In the genomic region with DNA sequence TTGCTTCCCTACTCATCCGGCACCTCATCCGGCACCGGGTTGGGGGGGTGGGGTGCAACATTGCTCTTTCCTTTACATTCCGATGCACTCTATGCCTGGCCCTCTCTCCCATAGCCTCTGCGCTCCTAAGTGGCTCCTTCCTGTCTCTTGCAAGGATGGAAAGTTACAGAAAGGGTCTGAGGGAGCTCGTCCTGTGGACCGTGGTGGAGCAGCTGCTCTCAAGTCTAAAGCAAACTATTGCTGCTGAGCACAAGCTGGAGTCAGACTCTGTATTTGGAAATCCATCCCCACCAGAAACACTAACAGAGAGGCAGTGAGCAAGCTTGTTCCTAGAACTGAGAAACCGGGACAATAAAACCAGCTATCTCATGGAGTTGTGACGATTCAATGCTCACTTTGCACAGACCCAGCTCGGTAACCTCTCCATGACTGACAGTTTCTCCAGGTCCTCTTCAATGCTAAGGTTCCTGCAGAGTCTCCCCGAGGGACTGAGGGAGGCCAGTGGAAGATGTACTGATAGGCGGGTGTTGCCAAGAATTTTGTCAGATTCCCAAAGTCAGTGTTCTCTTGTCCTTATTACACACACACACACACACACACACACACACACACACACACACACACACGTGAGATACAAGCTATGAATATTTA, we compare ENCODE assay signal across 7 mouse cellular contexts. TPM values are rescaled to one million over a fixed set of nuclear protein-coding genes. Genes with fewer than 3 reads are reported as not detected.
DNase-seq lines count a peak whose midpoint lies in the region; ATAC-seq and TF ChIP-seq lines count a peak whose summit lies in the region.

No protein-coding gene starts in this region.

- peak overlapping the region; percentile 62 for H3K27ac ChIP-seq in testis, adult 2 months (ENCODE audit: control insufficient read depth, insufficient read depth, low read depth, low read length)
- H3K27ac ChIP-seq in cortical plate, adult 2 months (ENCODE audit: insufficient read depth, low read length) = peak overlapping the region; percentile 68; the same call in 1 of the 2 replicates
- H3K27ac ChIP-seq in hindbrain, embryonic 14.5 days = peak overlapping the region; percentile 94
- peak overlapping the region; percentile 94 for H3K27ac ChIP-seq in lung, postnatal 0 days (ENCODE audit: low read length)

- WGBS in hindbrain, embryonic 14.5 days = under 1% methylated on average over 13 of the region's 13 CpGs
- WGBS in lung, postnatal 0 days = under 1% methylated on average over 13 of the region's 13 CpGs

- H3K4me2 ChIP-seq in hindbrain, embryonic 14.5 days (replicated peaks) = peak overlapping the region; percentile 85
- peak overlapping the region; percentile 67 for H3K4me2 ChIP-seq in lung, postnatal 0 days (replicated peaks; ENCODE audit: low read depth, low read length)

- H3K36me3 ChIP-seq in testis, adult 2 months (ENCODE audit: control insufficient read depth, insufficient read depth, low read length) = no peaks in the 10 kb centered on the region
- H3K36me3 ChIP-seq in hindbrain, embryonic 14.5 days (replicated peaks; ENCODE audit: control insufficient read depth, insufficient read depth) = no peaks in the 10 kb centered on the region
- H3K36me3 ChIP-seq in lung, postnatal 0 days (ENCODE audit: insufficient read depth, low read length) = no peaks in the 10 kb centered on the region

- TF ChIP-seq CTCF in testis, adult 2 months (IDR thresholded peaks at IDR 0.05; ENCODE audit: control insufficient read depth, insufficient read depth, insufficient replicate concordance, low read depth, low read length) = no peak
- TF ChIP-seq CTCF in cortical plate, adult 2 months (IDR thresholded peaks at IDR 0.05; ENCODE audit: extremely low read depth, insufficient read depth, low read length) = no peak
- no peak for TF ChIP-seq CTCF in lung, postnatal 0 days (IDR thresholded peaks at IDR 0.05)

- peak overlapping the region; percentile 93 for H3K9ac ChIP-seq in hindbrain, embryonic 14.5 days
- H3K9ac ChIP-seq in lung, postnatal 0 days (replicated peaks; ENCODE audit: low read depth) = peak overlapping the region; percentile 89

- TF ChIP-seq EP300 in lung, postnatal 0 days (IDR thresholded peaks at IDR 0.05) = no peak; the same call in none of the 2 replicates

- peaks cover 12% of the 10 kb centered on the region for H3K4me1 ChIP-seq in testis, adult 2 months (ENCODE audit: control insufficient read depth, insufficient read depth, low read length)
- peaks cover 1% of the 10 kb centered on the region; the same call in 1 of the 2 replicates for H3K4me1 ChIP-seq in cortical plate, adult 2 months (ENCODE audit: control insufficient read depth, insufficient read depth, low read length)
- H3K4me1 ChIP-seq in hindbrain, embryonic 14.5 days (replicated peaks; ENCODE audit: control insufficient read depth, insufficient read depth, low read length) = peaks cover 17% of the 10 kb centered on the region
- peaks cover 9% of the 10 kb centered on the region; the same call in 1 of the 2 replicates for H3K4me1 ChIP-seq in lung, postnatal 0 days (ENCODE audit: insufficient read depth, low read depth, low read length)

- DNase-seq in testis, postnatal 10 days (ENCODE audit: low spot score) = no peak
- peak; percentile 32 for DNase-seq in hindbrain, embryonic 14.5 days (ENCODE audit: low spot score)
- peak; percentile 68 for DNase-seq in lung, postnatal 0 days (ENCODE audit: low spot score)
- peak; percentile 36 for DNase-seq in thymus, postnatal 25 days
- no peak for DNase-seq in gastrocnemius, postnatal 10 days

- peak overlapping the region; percentile 84 for H3K4me3 ChIP-seq in testis, adult 2 months (ENCODE audit: control insufficient read depth, low read depth, low read length)
- peak overlapping the region; percentile 81 for H3K4me3 ChIP-seq in cortical plate, adult 2 months (ENCODE audit: insufficient read depth, low read length)
- H3K4me3 ChIP-seq in hindbrain, embryonic 14.5 days (replicated peaks; ENCODE audit: low read length) = peak overlapping the region; percentile 94
- peak overlapping the region; percentile 99 for H3K4me3 ChIP-seq in lung, postnatal 0 days (ENCODE audit: low read depth, low read length)

- ATAC-seq in hindbrain, embryonic 14.5 days (ENCODE audit: low FRiP score) = no peak
- no peak for ATAC-seq in lung, postnatal 0 days

- H3K27me3 ChIP-seq in testis, adult 2 months (ENCODE audit: control insufficient read depth, insufficient read depth, low read length) = no peaks in the 10 kb centered on the region
- H3K27me3 ChIP-seq in hindbrain, embryonic 14.5 days (ENCODE audit: control insufficient read depth, insufficient read depth, low read length) = no peaks in the 10 kb centered on the region
- no peaks in the 10 kb centered on the region for H3K27me3 ChIP-seq in lung, postnatal 0 days (replicated peaks; ENCODE audit: insufficient read depth, low read length)

- TF ChIP-seq POLR2A in testis, adult 2 months (IDR thresholded peaks at IDR 0.05; ENCODE audit: control insufficient read depth, low read depth, low read length) = no peak
- no peak for TF ChIP-seq POLR2A in cortical plate, adult 2 months (IDR thresholded peaks at IDR 0.05; ENCODE audit: extremely low read depth, insufficient read depth, low read length)

- no peaks in the 10 kb centered on the region for H3K9me3 ChIP-seq in hindbrain, embryonic 14.5 days (ENCODE audit: control insufficient read depth, low read length)
- no peaks in the 10 kb centered on the region for H3K9me3 ChIP-seq in lung, postnatal 0 days (ENCODE audit: low read length)

RNA-seq across cellular contexts. Expression of a gene that starts 1.0 kb away (rescaled TPM):
- polyA plus RNA-seq in testis, adult 2 months (2012; rRNA removed) = 2.6 and 3.3 TPM in 2 replicates
- 18.0 and 19.7 TPM in 2 replicates for polyA plus RNA-seq in cortical plate, adult 2 months (2012; rRNA removed)
- 16.1 and 18.0 TPM in 2 replicates for polyA plus RNA-seq in hindbrain, embryonic 14.5 days (2014; fragmentation: Nextera tagmentation; extraction: Ambion mirVana)
- polyA plus RNA-seq in lung, postnatal 0 days (2015; fragmentation: Nextera tagmentation; extraction: Ambion mirVana) = 23.4 and 28.6 TPM in 2 replicates
- total RNA-seq in gastrocnemius, postnatal 10 days (2021) = 10 to 100 TPM; 18.4 to 25.0 TPM

RNA-seq across cellular contexts. Expression of a gene that starts 42.6 kb away (rescaled TPM):
- polyA plus RNA-seq in testis, adult 2 months (2012; rRNA removed) = 315 and 324 TPM in 2 replicates
- polyA plus RNA-seq in cortical plate, adult 2 months (2012; rRNA removed) = 74.0 and 76.7 TPM in 2 replicates
- polyA plus RNA-seq in hindbrain, embryonic 14.5 days (2014; fragmentation: Nextera tagmentation; extraction: Ambion mirVana) = 17.3 and 18.4 TPM in 2 replicates
- polyA plus RNA-seq in lung, postnatal 0 days (2015; fragmentation: Nextera tagmentation; extraction: Ambion mirVana) = 14.6 and 15.3 TPM in 2 replicates
- total RNA-seq in gastrocnemius, postnatal 10 days (2021) = 10 to 100 TPM; 11.4 to 15.6 TPM

Comparison
In these comparisons a context has a peak if more than half of its experiments do, and no peak if none do; other contexts are left out.
1. DNase-seq: peak in hindbrain, embryonic 14.5 days (single experiment), lung, postnatal 0 days (single experiment) and thymus, postnatal 25 days (single experiment); none in testis, postnatal 10 days (single experiment) and gastrocnemius, postnatal 10 days (single experiment).
2. Peak in every context shown above with its lines, with median percentiles within 50 percentile points of each other: H3K27ac ChIP-seq and H3K4me3 ChIP-seq.